Mouse (Mus musculus): ENCODE results near the gene Zer1. TPM values are rescaled to one million over a fixed set of nuclear protein-coding genes. Genes with fewer than 3 reads are reported as not detected.

Zer1 gene
- total RNA-seq, 4 experiments from 2014 or later = 173 to 203 (median 195) TPM

DNA sequence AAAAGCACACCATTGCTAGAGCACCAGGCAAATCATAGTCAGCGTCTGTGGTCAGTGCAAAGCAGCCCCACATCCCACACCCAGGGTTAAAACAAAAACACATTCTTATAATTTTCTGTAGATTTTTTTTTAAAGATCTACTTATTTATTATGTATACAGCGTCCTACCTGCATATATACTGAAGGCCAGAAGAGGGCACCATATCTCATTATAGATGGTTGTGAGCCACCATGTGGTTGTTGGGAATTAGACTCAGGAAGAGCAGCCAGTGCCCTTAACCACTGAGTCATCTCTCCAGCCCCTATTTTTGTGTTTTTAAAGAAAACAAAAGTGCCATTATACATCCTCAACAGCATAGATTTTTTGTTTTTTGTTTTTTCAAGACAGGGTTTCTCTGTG is 4.4 kb upstream of the Zer1 start:
- DNase-seq (ENCODE audit: low spot score in 2 of 2) = no peak

DNA sequence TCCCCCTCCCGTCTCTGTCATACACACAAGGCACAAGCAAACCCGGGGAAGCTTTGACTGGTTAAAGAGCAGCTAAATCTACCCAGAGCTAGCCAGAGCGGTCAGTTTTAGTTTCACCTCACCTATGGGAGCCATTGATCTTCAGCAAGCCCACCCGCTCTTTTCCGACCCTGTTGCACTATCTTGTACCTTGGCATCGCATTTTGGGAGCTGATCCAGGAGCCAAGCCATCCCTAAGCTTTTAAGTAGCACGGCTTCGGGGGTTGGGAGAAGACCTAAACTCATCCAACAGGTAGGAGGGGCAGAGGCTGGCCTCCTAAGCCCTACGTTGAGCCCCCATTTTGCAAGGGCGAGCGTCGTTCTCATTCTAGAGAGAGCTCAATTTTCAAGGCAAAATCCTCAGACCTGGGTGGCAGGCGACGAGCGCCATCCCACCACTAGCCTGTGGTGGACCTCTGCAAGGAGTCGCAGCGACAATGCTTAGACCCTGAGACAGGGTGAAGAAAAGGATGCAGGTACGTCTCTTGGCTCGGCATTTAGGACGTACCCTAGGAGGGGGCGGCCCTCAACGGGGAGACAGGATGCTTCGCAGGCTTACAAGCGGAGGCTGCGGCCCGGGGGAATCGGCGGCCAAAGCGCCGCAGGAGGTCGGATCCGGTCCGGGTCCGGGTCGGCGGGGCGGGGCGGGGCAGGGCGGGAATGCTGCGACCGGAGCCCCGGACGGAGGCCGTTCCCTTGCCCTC is 485 bp downstream of the Zer1 start:
- DNase-seq (ENCODE audit: low spot score in 2 of 2) = peak in 1 of 2 experiments; percentile 43

DNA sequence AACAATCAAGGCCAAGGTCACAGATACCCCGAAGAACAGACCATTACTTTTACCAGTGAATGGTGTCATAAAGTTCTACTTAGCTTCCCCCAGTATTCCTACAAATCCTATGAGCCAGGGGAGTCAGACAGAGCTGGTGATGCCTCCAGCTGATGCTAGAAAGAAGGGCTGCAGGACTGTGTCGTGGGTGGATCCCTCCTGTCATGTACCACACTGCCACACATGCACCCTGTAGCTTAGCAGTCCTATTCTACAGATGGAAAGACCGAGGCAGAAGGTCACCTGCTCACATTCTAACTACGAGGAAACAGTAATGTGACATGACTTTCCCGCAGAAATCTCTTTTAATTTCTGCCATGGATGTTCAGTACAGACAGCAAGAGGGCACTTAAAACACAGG is 1.6 kb downstream of the Zer1 start:
- peak in 1 of 2 experiments; percentile 47 for DNase-seq (ENCODE audit: low spot score in 2 of 2)

DNA sequence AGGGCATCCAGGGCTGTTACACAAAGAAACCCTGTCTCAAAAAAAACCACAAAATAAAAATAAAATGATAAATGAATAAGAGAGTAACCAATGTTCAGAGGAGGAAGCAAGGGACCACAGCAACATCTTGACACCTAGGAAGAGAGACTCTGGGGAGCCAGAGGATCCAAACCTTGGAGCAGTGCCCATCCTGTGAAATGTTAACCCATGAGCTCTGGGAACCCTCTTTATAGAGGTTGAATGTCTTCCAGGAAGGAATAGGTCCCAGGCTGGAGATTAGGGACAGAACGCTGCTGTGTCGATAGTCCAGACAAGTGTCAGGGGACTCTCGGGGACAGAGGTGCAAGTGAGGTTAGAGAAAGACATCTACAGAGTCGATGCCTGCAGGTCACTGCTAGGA is 4.1 kb downstream of the Zer1 start:
- DNase-seq (ENCODE audit: low spot score in 2 of 2) = no peak

DNA sequence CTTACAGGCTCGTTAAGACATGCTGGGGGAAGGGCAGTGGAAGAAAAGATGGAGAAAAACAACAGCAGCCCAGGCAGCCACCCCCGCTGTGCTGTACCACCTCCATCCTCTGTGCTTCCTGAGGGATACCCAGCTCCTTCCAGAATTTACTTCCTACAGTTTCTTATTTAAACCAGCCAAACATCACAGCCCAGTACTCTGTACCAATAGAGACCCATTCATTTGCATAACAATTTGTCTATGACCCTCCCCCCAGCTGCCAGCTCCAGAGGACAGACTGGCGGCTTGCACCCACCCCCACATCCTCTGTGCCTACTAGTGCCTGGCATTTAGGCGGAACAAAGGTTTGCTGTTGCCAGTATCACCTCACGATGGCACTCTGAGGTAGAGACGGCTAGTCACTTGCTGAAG is 4.7 kb downstream of the Zer1 start:
- DNase-seq (ENCODE audit: low spot score in 2 of 2) = peak; percentile 81 to 84

DNA sequence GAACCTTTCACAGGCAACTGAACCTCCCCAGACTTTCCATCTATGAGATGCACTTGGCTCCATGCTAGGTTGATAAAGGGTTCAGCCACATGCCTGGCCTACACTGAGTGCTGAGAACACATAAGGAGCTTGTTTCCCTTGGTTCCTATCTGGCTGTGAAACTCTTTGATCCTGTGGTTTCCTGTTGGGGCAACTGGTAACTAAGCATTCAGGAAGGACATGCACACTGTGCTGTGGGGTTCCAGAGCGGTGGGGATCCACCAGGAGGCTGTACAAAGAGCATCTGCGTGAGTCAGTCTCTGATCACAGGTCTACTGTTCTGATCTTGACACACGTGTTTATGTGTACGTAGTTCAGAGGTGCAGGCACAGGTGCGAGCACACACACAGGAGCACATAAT is 11.8 kb downstream of the Zer1 start:
- DNase-seq (ENCODE audit: low spot score in 2 of 2) = no peak

DNA sequence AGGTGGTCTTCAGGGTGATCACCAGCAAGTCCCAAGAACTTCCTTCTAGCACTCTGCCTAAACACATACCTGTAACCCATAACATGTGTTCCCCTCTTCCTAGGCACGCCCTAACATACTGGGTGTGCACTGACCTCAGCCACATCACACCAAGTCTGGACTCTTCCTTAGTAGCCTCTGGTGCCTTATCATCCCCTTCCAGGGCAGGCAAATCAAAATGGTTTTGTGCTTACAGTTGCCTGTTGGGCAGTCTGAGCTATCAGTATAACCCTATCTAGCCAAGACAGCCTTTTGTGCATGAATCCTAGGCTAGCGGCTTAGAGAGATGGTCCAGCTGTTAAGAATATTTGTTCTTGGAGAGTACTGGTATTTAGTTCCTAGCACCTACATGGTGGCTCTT is 12.9 kb downstream of the Zer1 start:
- no peak for DNase-seq (ENCODE audit: low spot score in 2 of 2)

DNA sequence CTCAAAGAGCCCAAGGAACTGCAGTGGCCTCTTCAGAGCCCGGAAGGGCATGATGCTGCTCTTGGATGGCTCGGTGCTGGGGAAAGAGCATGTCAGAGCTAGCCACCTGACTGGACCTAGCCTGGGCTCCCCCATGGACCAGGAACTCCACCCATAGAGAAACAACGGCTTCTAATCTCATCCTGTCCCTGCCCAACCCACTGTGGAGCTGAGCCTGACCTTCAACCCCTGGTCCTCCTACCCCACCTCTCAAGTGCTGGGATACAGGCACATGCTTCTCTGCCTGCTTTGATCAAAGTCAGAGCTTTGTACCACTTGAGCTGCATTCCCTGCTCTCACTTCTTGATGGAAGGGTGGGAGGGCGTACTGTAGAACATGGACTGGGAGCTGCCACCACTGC is 16.1 kb downstream of the Zer1 start:
- DNase-seq (ENCODE audit: low spot score in 2 of 2) = no peak

DNA sequence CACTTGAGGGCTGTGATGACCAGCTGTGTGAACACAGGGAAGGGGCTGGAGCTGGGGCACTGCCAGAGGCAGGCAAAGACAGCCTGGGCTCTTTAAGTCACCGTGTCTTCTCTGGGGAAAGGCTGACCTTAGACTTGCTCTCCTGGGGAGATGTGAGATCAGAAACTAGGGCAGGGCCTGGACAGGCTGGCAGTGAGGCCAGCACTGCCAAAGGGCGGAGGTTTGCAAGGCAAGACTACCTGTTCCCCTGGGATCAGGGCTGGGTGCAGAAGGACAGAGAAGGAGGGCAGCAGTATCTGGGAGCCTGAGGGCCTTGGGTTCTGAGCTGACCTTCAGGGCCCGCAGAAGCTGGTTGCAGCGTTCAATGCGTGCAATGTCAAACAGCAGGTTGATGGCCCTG is 16.7 kb downstream of the Zer1 start:
- DNase-seq (ENCODE audit: low spot score in 2 of 2) = no peak

DNA sequence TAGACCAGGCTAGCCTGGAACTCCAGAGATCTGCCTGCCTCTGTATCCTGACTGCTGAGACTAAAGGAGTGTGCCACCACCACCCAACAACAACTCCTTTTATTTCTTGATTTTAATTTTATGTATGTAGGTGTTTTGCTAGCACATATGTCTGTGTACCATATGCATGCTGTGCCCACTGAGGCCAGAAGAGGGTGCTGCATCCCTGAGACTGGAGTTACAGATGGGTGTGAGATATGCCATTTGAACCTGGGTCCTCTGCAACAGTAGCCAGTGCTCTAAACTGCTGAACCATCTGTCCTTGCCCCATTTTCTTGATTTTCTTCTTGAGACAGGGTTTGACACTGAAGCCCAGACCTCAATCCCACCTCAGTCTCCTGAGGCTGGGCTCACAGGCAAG is 18.0 kb downstream of the Zer1 start:
- DNase-seq (ENCODE audit: low spot score in 2 of 2) = no peak

DNA sequence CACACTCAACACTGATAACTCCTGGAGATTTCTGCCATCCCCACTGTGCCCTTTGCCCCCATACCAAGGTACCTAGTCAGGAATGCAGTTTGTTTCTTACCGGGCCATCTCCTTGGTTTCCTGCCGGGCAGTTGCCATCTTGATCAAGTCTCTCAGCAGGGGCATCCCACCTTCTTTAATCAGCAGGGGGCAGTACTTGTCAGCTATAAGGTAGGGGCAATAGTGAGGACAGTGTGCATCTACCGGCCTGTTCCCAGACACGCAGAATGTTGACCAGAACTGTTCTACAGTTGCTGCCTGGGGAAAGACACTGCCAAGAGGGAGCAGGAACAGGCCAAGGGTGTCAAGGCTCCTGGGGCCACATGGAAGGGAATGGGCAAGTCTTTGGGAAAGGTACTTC is 24.2 kb downstream of the Zer1 start:
- no peak for DNase-seq (ENCODE audit: low spot score in 2 of 2)

DNA sequence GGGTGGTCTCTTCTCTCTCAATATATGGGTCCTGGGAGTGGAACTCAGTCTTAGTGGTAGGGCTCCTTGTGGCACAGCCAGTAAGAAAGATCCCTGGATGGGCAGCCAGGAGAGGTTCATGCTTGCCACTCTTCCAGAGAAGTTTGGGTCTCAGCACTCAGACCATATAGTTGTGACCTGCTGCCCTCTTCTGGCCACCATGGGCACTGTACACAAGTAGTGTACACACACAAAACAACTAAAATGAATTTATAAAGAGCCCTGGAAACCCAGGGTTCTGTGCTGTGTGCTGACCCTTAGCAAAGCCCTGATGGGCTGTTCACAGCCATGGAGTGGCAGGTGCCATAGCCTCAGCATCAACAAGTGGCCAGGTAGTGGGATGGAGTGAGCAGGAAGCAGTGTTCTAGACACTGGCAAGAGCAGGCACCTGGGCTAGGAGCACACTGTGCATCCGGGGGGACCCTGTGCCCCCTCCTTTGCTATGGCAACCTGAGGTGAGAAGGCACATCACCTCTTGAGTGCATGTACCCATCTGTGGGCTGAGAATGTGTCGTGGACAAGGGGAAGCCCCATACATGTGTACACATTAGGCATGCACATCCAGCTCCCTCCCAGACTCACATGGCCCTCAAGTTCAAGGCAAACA is 28.4 kb downstream of the Zer1 start:
- no peak for DNase-seq (ENCODE audit: low spot score in 2 of 2)

DNA sequence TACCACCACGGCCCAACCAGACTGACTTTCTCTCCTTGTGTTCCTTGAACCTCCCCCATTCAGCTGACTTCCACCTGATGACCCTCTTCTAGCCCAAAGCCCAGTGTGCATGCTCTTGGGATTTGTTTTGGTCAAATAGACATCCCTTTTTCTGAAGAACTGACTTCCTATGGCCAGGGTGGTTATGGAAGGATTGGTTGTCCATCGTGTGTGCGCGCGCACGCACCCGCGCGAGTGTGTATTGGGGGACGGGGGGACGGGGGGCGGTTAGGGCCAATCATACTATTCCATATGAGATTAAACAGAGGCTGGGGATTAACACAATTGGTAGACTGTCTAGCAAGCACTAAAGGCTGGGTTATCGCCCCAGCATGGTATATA is 30.2 kb downstream of the Zer1 start:
- no peak for DNase-seq (ENCODE audit: low spot score in 2 of 2)

DNA sequence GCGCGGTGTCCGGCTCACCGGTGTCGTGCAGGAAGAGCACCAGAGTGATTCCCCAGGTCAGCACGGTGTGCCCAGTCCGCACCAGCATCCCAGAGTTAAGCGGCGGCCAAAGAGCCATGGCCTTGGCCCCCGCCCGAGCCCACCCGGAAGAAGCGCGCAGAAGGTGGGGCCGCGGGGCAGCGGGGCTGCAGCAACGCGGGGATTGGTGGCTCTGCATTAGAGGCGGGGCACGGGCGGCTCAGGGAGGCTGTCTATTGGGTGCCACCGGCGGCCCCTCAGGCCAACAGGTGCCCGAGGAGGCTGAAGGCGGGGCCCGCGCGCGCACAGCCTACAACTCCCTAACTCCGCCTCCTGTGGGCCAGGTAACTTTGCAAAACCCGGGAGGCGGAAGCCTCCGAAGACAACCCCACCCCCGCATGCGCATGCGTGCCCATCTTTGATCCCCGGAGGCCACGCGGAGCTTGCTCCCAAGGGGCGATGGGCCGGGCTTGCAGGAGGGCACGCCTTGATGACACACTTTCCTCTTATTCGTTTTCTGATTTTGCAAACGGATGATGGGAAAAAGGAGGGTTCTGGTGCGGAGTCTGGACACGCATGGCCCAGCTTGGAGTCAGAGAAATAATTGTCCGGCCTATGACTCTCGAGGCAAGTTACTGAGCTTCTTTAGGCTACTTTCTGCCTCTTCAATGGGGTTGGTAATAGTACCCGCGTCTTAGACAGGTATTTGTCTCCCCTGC is 30.7 kb downstream of the Zer1 start, which contains the start of gene Zdhhc12:
TSS of gene Zdhhc12 (minus strand) at position 178 of the 737 bp plus-strand sequence.
- DNase-seq (ENCODE audit: low spot score in 2 of 2) = peak; percentile 90 to 91

DNA sequence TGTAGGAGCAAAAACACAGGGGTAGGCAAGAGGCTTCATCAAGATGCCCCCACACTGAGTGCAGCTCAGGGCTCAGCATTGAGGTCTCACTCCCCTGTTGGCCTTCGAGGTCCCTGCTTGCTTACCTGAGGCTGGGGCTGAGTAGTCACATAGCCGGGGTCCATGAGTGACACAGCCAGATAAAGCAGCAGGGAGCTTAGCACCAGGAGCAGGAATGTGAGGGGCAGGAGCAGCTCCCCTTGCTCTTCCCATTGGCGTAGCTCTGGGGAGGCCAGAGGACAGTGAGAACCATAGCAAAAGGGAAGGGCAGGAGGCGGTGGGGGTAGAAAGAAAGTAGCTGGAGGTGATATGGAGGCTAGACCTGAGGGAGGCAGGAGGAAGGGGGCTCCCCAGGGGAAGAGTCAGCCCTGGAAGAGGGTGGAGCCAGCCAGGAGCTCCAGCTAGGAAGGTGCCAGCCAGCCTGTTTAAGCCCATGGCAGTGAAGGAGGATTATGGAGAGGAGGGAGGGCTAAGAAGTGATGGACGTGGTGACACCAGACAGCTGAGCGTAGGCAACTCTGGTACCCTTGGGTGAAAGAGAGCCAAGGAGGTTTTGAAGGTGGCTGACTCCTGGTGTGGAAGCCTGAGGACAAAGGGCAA is 32.0 kb downstream of the Zer1 start:
- DNase-seq (ENCODE audit: low spot score in 2 of 2) = no peak

DNA sequence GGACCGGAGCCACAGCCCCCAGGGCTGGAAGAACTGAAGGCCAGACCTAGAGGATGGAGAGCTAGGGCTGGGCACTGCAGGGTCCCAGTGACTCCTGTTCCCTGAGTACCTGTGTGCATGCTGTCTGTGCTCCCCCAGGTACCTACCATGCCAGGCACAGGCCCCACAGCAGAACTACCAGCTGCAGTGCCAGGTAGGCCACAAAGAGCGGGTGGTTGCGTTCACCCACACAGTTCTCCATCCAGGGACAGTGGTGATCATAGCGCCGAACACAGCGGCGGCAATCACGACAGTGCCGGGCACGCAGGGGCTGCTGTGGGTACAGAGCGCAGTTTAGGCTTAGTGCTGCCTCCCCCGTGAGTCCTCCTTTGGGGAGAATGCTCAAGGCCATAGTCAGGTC is 32.9 kb downstream of the Zer1 start:
- no peak for DNase-seq (ENCODE audit: low spot score in 2 of 2)

DNA sequence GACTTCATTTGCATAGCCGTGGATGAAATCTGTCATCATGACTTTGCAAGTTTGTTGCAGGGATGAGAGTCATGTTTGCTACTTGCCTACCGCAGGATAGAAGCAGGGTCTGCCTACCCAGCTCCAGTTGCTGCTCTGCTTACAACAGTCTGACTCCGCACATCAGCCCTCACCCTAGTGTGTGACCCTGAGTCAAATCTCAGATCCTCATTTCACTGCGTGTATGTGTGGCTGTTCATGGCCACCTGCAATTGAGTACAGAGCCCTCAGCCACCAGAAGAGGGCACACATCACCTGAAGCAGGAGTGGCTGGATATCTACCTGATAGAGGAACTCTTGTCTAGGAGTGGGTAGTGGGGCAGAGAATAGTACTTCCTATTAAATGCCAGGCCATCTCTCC is 37.1 kb downstream of the Zer1 start:
- DNase-seq (ENCODE audit: low spot score in 2 of 2) = no peak

DNA sequence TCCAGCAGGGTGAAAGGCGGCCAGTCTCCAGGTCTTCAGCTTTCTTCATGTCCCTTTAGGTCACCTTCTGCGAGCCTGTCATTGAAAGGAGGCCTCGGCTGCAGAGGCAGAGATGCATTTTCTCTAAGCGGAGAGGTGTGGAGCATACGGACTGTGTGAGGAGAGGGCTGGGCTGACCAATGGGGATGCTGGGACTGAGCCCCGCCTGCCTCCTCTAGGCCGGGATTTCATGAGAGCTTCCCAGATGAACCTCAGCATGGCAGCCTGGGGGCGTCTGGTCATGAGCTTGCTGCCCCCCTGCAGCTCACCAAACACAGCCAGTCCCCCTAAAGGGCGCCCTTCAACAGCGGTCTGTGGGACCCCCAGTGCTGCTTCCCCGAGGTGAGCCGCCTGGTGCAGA is 39.8 kb downstream of the Zer1 start:
- DNase-seq (ENCODE audit: low spot score in 2 of 2) = no peak

DNA sequence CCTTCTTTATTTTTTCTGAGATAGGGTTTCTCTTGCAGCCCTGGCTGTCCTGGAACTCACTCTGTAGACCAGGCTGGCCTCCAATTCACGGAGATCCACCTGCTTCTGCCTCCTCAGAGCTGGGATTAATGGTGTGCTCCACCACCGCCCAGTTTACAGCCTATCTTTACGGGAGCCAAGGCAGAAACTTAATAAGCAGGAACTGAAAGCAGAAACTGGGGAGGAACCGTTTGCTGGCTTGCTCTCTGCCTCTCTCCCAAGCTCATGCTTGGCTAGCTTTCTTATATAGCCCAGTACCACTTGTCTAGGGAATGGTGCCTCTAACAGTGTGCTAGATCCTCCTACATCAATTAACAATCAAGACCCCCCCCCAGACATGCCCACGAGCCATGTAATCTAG is 40.3 kb downstream of the Zer1 start:
- no peak for DNase-seq (ENCODE audit: low spot score in 2 of 2)

DNA sequence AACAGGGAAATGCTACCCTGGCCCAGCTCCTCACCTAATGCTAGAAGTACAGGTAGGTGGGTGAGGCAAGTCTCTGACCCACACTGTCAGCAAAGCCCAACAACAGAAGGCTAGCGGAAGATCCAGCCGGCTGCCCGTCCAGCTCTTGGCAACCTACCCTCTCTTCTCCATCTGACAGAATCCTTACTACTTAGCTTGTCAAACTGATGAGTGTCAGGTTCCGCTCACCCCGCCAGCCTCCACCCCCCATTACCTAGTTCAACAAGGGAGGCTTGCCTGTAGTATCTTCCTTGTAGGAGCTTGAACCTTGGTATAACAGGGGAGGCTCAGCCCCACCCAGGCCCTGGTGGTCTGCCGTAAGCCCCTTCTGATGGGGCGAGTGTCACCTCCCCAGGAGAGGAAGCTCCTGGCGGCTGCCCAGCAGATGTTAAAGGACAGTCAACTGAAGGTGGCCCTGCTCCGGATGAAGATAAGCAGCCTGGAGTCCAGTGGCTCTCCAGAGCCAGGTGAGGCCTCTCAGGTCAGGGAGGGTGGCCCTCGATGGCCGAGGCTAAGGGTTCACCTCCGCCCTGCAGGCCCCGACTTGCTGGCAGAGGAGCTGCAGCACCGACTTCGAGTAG is 44.1 kb downstream of the Zer1 start:
- DNase-seq (ENCODE audit: low spot score in 2 of 2) = no peak

DNA sequence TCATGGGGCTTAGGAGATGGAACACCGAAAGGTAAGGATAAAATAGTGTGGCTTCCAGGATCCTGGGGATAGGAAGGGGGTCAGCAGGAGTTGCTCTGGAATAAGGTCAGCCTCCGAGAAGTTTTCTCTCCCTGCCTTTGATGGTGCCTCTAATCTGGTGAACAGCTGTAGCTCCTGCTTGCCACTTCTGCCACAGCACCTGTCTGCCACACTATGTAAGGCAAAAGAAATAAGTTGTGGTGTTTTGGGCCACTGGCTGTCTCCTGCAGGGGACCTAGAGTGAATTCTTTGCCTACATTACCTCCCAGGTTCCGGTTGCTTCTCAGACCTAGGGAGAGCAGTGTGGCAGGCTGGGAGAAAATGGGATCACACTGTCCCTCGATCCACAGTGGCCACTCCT is 45.6 kb downstream of the Zer1 start:
- DNase-seq (ENCODE audit: low spot score in 2 of 2) = no peak

DNA sequence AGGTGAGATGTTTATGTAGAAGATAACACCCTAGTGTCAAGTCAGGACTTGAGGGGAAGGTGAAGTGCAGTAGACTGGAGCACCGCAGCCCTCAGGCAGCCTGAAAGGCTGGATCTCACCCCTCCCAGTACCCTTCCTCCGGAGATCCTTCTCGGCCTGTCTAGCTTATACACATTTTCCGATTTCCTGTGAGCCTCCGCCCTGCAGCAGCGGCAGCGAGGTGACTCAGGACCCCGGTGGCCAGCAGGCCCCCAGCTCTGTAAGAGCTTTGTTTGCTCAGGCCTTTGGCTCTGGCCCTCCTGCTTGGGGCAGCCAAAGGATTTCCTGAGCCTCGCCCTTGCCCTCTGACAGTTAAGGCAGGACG is 46.1 kb downstream of the Zer1 start:
- no peak for DNase-seq (ENCODE audit: low spot score in 2 of 2)
